Mouse (Mus musculus): ENCODE measurements at regions not wholly inside any gene's neighbourhood (a gene's known extent, or its start where the extent isn't known, plus 50 kb on each side); places are given as distances from the start of the nearest gene placed in this dataset.

DNA sequence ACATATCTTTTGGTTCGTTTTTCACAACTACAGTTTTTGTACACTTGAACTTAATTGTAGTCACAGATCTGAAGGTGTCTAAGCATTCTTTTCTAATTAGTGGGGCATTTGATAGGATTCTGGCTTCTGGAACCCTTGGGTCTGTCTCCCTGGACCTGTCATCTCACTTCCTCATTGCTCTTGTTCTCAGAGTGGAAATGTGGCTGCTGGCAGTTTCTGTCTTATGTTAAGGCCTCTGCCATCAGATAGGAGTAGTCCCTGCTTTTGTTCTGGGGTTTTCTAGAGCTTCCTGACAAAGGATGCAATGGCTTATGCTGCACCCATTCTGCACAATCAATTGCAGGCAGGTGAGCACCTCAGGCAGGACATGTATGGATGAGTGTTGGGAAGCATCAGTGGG is 119.5 kb upstream of the Pde3a start:
- Histone ChIP-seq H3K4me3 (replicated peaks; ENCODE audit: low read length) (no peak overlapping the region), H3K4me2 (replicated peaks; ENCODE audit: low read depth, low read length, severe bottlenecking) (no peak overlapping the region), H3K27ac (replicated peaks; ENCODE audit: low read depth, low read length) (no peak overlapping the region), H3K36me3 (ENCODE audit: control insufficient read depth, insufficient read depth, low read length) (no peaks in the 10 kb centered on the region), H3K27me3 (ENCODE audit: control insufficient read depth, insufficient read depth, low read length) (no peaks in the 10 kb centered on the region), H3K9ac (ENCODE audit: low read depth, low read length, severe bottlenecking) (no peak overlapping the region), H3K4me1 (ENCODE audit: control insufficient read depth, insufficient read depth, low read length) (no peaks in the 10 kb centered on the region; the same call in 1 of the 2 replicates), H3K9me3 (ENCODE audit: control insufficient read depth, low read length) (no peaks in the 10 kb centered on the region)
- DNase-seq (ENCODE audit: low spot score) (no peak), ATAC-seq (ENCODE audit: low FRiP score, low read depth) (no peak)
- TF ChIP-seq POLR2A (IDR thresholded peaks at IDR 0.05; ENCODE audit: borderline replicate concordance, extremely low read depth, insufficient read depth, insufficient read length) = no peak
- 74% methylated on average over 1 of the region's 1 CpGs for WGBS

DNA sequence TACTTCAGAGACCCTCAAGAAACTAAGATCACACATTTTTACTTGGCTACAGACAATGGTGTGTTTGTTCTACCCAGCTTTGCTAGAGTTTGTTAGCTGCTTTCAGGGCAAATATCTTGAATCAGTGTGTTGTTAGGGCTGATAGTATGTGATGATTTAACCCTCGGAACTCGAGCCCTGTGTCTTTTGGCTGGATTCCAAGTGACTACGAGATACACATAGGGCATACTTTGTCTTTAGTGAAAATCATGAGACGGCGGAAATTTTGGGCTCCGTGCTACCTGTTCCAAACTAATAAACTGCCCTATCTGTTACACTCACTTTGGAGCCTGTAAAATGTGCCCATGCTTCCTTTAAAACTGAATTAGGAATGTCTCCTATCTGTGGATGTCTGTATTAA is 114.9 kb upstream of the Pde3a start:
- no peak for ATAC-seq (ENCODE audit: low FRiP score, low read depth)
- DNase-seq (ENCODE audit: low spot score) = peak; percentile 17
- no peak overlapping the region for H3K4me2 ChIP-seq (replicated peaks; ENCODE audit: low read depth, low read length, severe bottlenecking)
- H3K4me3 ChIP-seq (replicated peaks; ENCODE audit: low read length) = no peak overlapping the region
- no peak overlapping the region for H3K9ac ChIP-seq (ENCODE audit: low read depth, low read length, severe bottlenecking)
- no peaks in the 10 kb centered on the region for H3K36me3 ChIP-seq (ENCODE audit: control insufficient read depth, insufficient read depth, low read length)
- WGBS = 44% methylated on average over 6 of the region's 6 CpGs
- no peaks in the 10 kb centered on the region for H3K27me3 ChIP-seq (ENCODE audit: control insufficient read depth, insufficient read depth, low read length)
- TF ChIP-seq POLR2A (IDR thresholded peaks at IDR 0.05; ENCODE audit: borderline replicate concordance, extremely low read depth, insufficient read depth, insufficient read length) = no peak
- H3K9me3 ChIP-seq (ENCODE audit: control insufficient read depth, low read length) = no peaks in the 10 kb centered on the region
- no peaks in the 10 kb centered on the region; the same call in 1 of the 2 replicates for H3K4me1 ChIP-seq (ENCODE audit: control insufficient read depth, insufficient read depth, low read length)
- no peak overlapping the region for H3K27ac ChIP-seq (replicated peaks; ENCODE audit: low read depth, low read length)

- TF ChIP-seq POLR2A (IDR thresholded peaks at IDR 0.05; ENCODE audit: borderline replicate concordance, extremely low read depth, insufficient read depth, insufficient read length) = no peak
- DNase-seq (ENCODE audit: low spot score) (no peak), ATAC-seq (ENCODE audit: low FRiP score, low read depth) (no peak)
- Histone ChIP-seq H3K27ac (replicated peaks; ENCODE audit: low read depth, low read length) (no peak overlapping the region), H3K9ac (ENCODE audit: low read depth, low read length, severe bottlenecking) (no peak overlapping the region), H3K4me2 (replicated peaks; ENCODE audit: low read depth, low read length, severe bottlenecking) (no peak overlapping the region), H3K4me1 (ENCODE audit: control insufficient read depth, insufficient read depth, low read length) (no peaks in the 10 kb centered on the region; the same call in 1 of the 2 replicates), H3K4me3 (replicated peaks; ENCODE audit: low read length) (no peak overlapping the region), H3K36me3 (ENCODE audit: control insufficient read depth, insufficient read depth, low read length) (no peaks in the 10 kb centered on the region), H3K27me3 (ENCODE audit: control insufficient read depth, insufficient read depth, low read length) (no peaks in the 10 kb centered on the region), H3K9me3 (ENCODE audit: control insufficient read depth, low read length) (no peaks in the 10 kb centered on the region)
- WGBS = 78% methylated on average over 12 of the region's 12 CpGs
Observed at GRCm38 (mm10) chr6:141136664-141137375, 112.2 kb upstream of the Pde3a start.

GRCm38 (mm10) chr6:141141016-141141415 is 108.1 kb upstream of the Pde3a start:
- no peak for TF ChIP-seq POLR2A (IDR thresholded peaks at IDR 0.05; ENCODE audit: borderline replicate concordance, extremely low read depth, insufficient read depth, insufficient read length)
- Histone ChIP-seq H3K4me1 (ENCODE audit: control insufficient read depth, insufficient read depth, low read length) (no peaks in the 10 kb centered on the region), H3K27me3 (ENCODE audit: control insufficient read depth, insufficient read depth, low read length) (no peaks in the 10 kb centered on the region), H3K27ac (replicated peaks; ENCODE audit: low read depth, low read length) (no peak overlapping the region), H3K9me3 (ENCODE audit: control insufficient read depth, low read length) (no peaks in the 10 kb centered on the region), H3K4me3 (replicated peaks; ENCODE audit: low read length) (no peak overlapping the region), H3K36me3 (ENCODE audit: control insufficient read depth, insufficient read depth, low read length) (no peaks in the 10 kb centered on the region), H3K9ac (ENCODE audit: low read depth, low read length, severe bottlenecking) (no peak overlapping the region), H3K4me2 (replicated peaks; ENCODE audit: low read depth, low read length, severe bottlenecking) (no peak overlapping the region)
- ATAC-seq (ENCODE audit: low FRiP score, low read depth) = no peak
- DNase-seq (ENCODE audit: low spot score) = no peak
- 92% methylated on average over 22 of the region's 22 CpGs for WGBS

GRCm38 (mm10) chr6:141148417-141149169 is 100.5 kb upstream of the Pde3a start:
- DNase-seq (ENCODE audit: low spot score) = no peak
- H3K27me3 ChIP-seq (ENCODE audit: control insufficient read depth, insufficient read depth, low read length) = no peaks in the 10 kb centered on the region
- no peak overlapping the region for H3K4me3 ChIP-seq (replicated peaks; ENCODE audit: low read length)
- WGBS = 76% methylated on average over 5 of the region's 5 CpGs
- H3K4me2 ChIP-seq (replicated peaks; ENCODE audit: low read depth, low read length, severe bottlenecking) = no peak overlapping the region
- no peaks in the 10 kb centered on the region for H3K36me3 ChIP-seq (ENCODE audit: control insufficient read depth, insufficient read depth, low read length)
- no peak for TF ChIP-seq POLR2A (IDR thresholded peaks at IDR 0.05; ENCODE audit: borderline replicate concordance, extremely low read depth, insufficient read depth, insufficient read length)
- no peak for ATAC-seq (ENCODE audit: low FRiP score, low read depth)
- H3K9ac ChIP-seq (ENCODE audit: low read depth, low read length, severe bottlenecking) = no peak overlapping the region
- H3K4me1 ChIP-seq (ENCODE audit: control insufficient read depth, insufficient read depth, low read length) = no peaks in the 10 kb centered on the region
- no peak overlapping the region for H3K27ac ChIP-seq (replicated peaks; ENCODE audit: low read depth, low read length)
- no peaks in the 10 kb centered on the region for H3K9me3 ChIP-seq (ENCODE audit: control insufficient read depth, low read length)
